Mouse (Mus musculus): ENCODE measurements at regions not wholly inside any gene's neighbourhood (a gene's known extent, or its start where the extent isn't known, plus 50 kb on each side); places are given as distances from the start of the nearest gene placed in this dataset.
A peak's percentile ranks its signal among the peaks of the same experiment; 100 is the strongest.

GRCm38 (mm10) chr17:15253271-15253670 is 123.4 kb downstream of the Dll1 start:
- Histone ChIP-seq H3K27ac (ENCODE audit: insufficient read depth, low read length) (no peak overlapping the region), H3K4me3 (ENCODE audit: low read depth, low read length) (no peak overlapping the region), H3K4me1 (ENCODE audit: control insufficient read depth, insufficient read depth, low read length) (peaks cover 2% of the 10 kb centered on the region), H3K27me3 (ENCODE audit: control insufficient read depth, insufficient read depth, low read length, poor library complexity, severe bottlenecking) (no peaks in the 10 kb centered on the region), H3K9me3 (replicated peaks; ENCODE audit: control insufficient read depth, insufficient read depth, low read length, poor library complexity, severe bottlenecking) (no peaks in the 10 kb centered on the region), H3K9ac (ENCODE audit: low read depth, poor library complexity, severe bottlenecking) (no peak overlapping the region), H3K36me3 (ENCODE audit: control insufficient read depth, insufficient read depth, low read length, poor library complexity, severe bottlenecking) (no peaks in the 10 kb centered on the region)
- TF ChIP-seq CTCF (IDR thresholded peaks at IDR 0.05; ENCODE audit: low read depth, low read length) (no peak), EP300 (IDR thresholded peaks at IDR 0.05; ENCODE audit: insufficient read depth, low read depth, low read length) (no peak), POLR2A (IDR thresholded peaks at IDR 0.05; ENCODE audit: insufficient read depth, low read length) (no peak)

- Histone ChIP-seq H3K9ac (ENCODE audit: low read depth, poor library complexity, severe bottlenecking) (no peak overlapping the region), H3K27me3 (ENCODE audit: control insufficient read depth, insufficient read depth, low read length, poor library complexity, severe bottlenecking) (no peaks in the 10 kb centered on the region), H3K4me1 (ENCODE audit: control insufficient read depth, insufficient read depth, low read length) (peaks cover 2% of the 10 kb centered on the region), H3K36me3 (ENCODE audit: control insufficient read depth, insufficient read depth, low read length, poor library complexity, severe bottlenecking) (no peaks in the 10 kb centered on the region), H3K4me3 (ENCODE audit: low read depth, low read length) (no peak overlapping the region), H3K9me3 (replicated peaks; ENCODE audit: control insufficient read depth, insufficient read depth, low read length, poor library complexity, severe bottlenecking) (no peaks in the 10 kb centered on the region), H3K27ac (ENCODE audit: insufficient read depth, low read length) (no peak overlapping the region)
- TF ChIP-seq CTCF (IDR thresholded peaks at IDR 0.05; ENCODE audit: low read depth, low read length) (no peak), EP300 (IDR thresholded peaks at IDR 0.05; ENCODE audit: insufficient read depth, low read depth, low read length) (no peak), POLR2A (IDR thresholded peaks at IDR 0.05; ENCODE audit: insufficient read depth, low read length) (no peak)
Observed at GRCm38 (mm10) chr17:15252187-15252586, 124.5 kb downstream of the Dll1 start.

GRCm38 (mm10) chr17:15251641-15252040 is 125.0 kb downstream of the Dll1 start:
- no peak overlapping the region for H3K9ac ChIP-seq (ENCODE audit: low read depth, poor library complexity, severe bottlenecking)
- H3K4me1 ChIP-seq (ENCODE audit: control insufficient read depth, insufficient read depth, low read length): peaks cover 7% of the 10 kb centered on the region
- H3K9me3 ChIP-seq (replicated peaks; ENCODE audit: control insufficient read depth, insufficient read depth, low read length, poor library complexity, severe bottlenecking): no peaks in the 10 kb centered on the region
- no peaks in the 10 kb centered on the region for H3K36me3 ChIP-seq (ENCODE audit: control insufficient read depth, insufficient read depth, low read length, poor library complexity, severe bottlenecking)
- H3K4me3 ChIP-seq (ENCODE audit: low read depth, low read length): no peak overlapping the region
- no peaks in the 10 kb centered on the region for H3K27me3 ChIP-seq (ENCODE audit: control insufficient read depth, insufficient read depth, low read length, poor library complexity, severe bottlenecking)
- no peak for TF ChIP-seq CTCF (IDR thresholded peaks at IDR 0.05; ENCODE audit: low read depth, low read length)
- TF ChIP-seq EP300 (IDR thresholded peaks at IDR 0.05; ENCODE audit: insufficient read depth, low read depth, low read length): no peak
- no peak for TF ChIP-seq POLR2A (IDR thresholded peaks at IDR 0.05; ENCODE audit: insufficient read depth, low read length)
- H3K27ac ChIP-seq (ENCODE audit: insufficient read depth, low read length): no peak overlapping the region

DNA sequence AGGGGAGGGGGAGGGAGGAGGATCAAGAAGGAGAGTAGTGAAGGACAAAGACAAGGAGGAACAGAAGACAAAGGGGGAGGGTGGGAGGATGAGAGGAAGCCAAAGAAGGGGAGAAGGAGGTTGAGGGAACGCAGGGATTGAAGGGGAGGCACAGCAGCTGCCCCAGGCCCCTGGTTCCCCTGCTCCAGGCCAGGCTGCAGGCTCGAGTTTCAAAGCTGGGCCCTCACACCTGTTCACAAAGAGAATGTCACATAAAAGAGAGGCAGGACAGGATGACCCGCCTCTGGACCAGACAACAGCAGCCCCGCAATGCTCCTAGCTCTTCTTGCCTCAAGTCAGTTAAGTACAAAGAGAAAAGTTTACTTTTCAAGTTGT is 128.3 kb downstream of the Dll1 start:
- Histone ChIP-seq H3K4me1 (ENCODE audit: control insufficient read depth, insufficient read depth, low read length) (peaks cover 7% of the 10 kb centered on the region), H3K27me3 (ENCODE audit: control insufficient read depth, insufficient read depth, low read length, poor library complexity, severe bottlenecking) (no peaks in the 10 kb centered on the region), H3K27ac (ENCODE audit: insufficient read depth, low read length) (peak overlapping the region; percentile 27), H3K36me3 (ENCODE audit: control insufficient read depth, insufficient read depth, low read length, poor library complexity, severe bottlenecking) (no peaks in the 10 kb centered on the region), H3K4me3 (ENCODE audit: low read depth, low read length) (no peak overlapping the region), H3K9me3 (replicated peaks; ENCODE audit: control insufficient read depth, insufficient read depth, low read length, poor library complexity, severe bottlenecking) (no peaks in the 10 kb centered on the region), H3K9ac (ENCODE audit: low read depth, poor library complexity, severe bottlenecking) (no peak overlapping the region)
- TF ChIP-seq POLR2A (IDR thresholded peaks at IDR 0.05; ENCODE audit: insufficient read depth, low read length) (no peak), EP300 (IDR thresholded peaks at IDR 0.05; ENCODE audit: insufficient read depth, low read depth, low read length) (0 out of 2 replicates have a peak, but pooled peaks have one; percentile 49)

DNA sequence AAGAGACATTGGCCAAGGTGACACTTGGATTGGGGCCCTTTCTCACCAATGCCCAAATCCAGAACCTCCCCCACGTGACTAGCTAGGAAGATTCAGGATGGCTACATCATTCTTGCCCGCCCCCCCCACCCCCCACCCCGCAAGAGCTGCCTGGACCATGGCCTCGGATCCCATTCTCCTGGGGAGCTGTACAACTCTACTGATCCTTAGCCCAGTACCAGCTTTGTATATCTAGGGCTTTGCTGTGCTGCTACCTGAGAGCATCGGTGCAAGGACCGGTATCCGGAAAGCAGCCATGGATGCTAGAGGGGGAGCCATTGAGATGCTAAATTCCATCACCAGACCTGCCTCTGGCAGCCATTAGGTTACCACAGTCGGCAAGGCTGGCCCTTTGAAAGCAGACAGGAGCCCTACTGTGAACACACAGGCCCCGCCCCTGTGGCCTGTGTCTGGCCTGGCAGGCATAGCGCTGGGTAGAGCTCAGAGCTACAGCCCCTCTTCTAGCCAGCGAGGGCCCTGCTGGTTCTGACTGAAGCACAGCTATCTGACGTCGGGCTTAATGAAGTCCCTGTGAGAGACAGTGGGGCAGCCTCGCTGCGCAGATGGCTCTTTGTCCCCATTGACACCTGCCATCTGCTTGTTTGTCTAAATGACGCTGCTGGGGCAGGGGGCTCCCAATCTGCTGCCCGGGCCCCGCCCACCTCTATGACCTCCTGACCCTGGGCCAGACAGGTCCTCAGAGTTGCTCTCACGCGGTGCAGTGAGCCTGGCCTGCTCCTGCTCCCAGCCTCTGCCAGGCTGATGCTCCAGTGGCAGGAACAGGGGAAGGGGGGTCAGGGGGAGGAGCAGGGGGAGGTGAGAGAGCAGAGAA is 128.9 kb downstream of the Dll1 start:
- no peaks in the 10 kb centered on the region for H3K36me3 ChIP-seq (ENCODE audit: control insufficient read depth, insufficient read depth, low read length, poor library complexity, severe bottlenecking)
- TF ChIP-seq CTCF (IDR thresholded peaks at IDR 0.05; ENCODE audit: low read depth, low read length) (no peak), EP300 (IDR thresholded peaks at IDR 0.05; ENCODE audit: insufficient read depth, low read depth, low read length) (peak; percentile 81)
- H3K4me3 ChIP-seq (ENCODE audit: low read depth, low read length): peak overlapping the region; percentile 41
- H3K27ac ChIP-seq (ENCODE audit: insufficient read depth, low read length): peak overlapping the region; percentile 85
- no peak overlapping the region for H3K9ac ChIP-seq (ENCODE audit: low read depth, poor library complexity, severe bottlenecking)
- no peaks in the 10 kb centered on the region for H3K9me3 ChIP-seq (replicated peaks; ENCODE audit: control insufficient read depth, insufficient read depth, low read length, poor library complexity, severe bottlenecking)
- H3K27me3 ChIP-seq (ENCODE audit: control insufficient read depth, insufficient read depth, low read length, poor library complexity, severe bottlenecking): no peaks in the 10 kb centered on the region
- peaks cover 7% of the 10 kb centered on the region for H3K4me1 ChIP-seq (ENCODE audit: control insufficient read depth, insufficient read depth, low read length)

GRCm38 (mm10) chr17:15242976-15243635 is 133.6 kb downstream of the Dll1 start:
- H3K36me3 ChIP-seq (ENCODE audit: control insufficient read depth, insufficient read depth, low read length, poor library complexity, severe bottlenecking): no peaks in the 10 kb centered on the region
- H3K9me3 ChIP-seq (replicated peaks; ENCODE audit: control insufficient read depth, insufficient read depth, low read length, poor library complexity, severe bottlenecking): no peaks in the 10 kb centered on the region
- H3K27ac ChIP-seq (ENCODE audit: insufficient read depth, low read length): no peak overlapping the region
- H3K9ac ChIP-seq (ENCODE audit: low read depth, poor library complexity, severe bottlenecking): no peak overlapping the region
- H3K4me1 ChIP-seq (ENCODE audit: control insufficient read depth, insufficient read depth, low read length): peaks cover 9% of the 10 kb centered on the region
- H3K27me3 ChIP-seq (ENCODE audit: control insufficient read depth, insufficient read depth, low read length, poor library complexity, severe bottlenecking): no peaks in the 10 kb centered on the region
- H3K4me3 ChIP-seq (ENCODE audit: low read depth, low read length): no peak overlapping the region
- TF ChIP-seq POLR2A (IDR thresholded peaks at IDR 0.05; ENCODE audit: insufficient read depth, low read length) (no peak), EP300 (IDR thresholded peaks at IDR 0.05; ENCODE audit: insufficient read depth, low read depth, low read length) (no peak), CTCF (IDR thresholded peaks at IDR 0.05; ENCODE audit: low read depth, low read length) (no peak)
